Mouse (Mus musculus): Measurements from ENCODE around the gene Olfr731.

Olfr731 gene

GRCm38 (mm10) chr14:50241766-50242165 is at the start of gene Olfr731:
Gene Olfr731, minus strand, starts transcription at chr14:50241866.
- no peak for DNase-seq (ENCODE audit: low read depth, low spot score)

- DNase-seq (ENCODE audit: low read depth, low spot score) = no peak
Measured at GRCm38 (mm10) chr14:50284106-50284505, 42.4 kb upstream of the Olfr731 start, which contains the start of gene Olfr732. Gene Olfr732, minus strand, starts transcription at chr14:50284206.

GRCm38 (mm10) chr14:50188098-50188497 is 53.6 kb downstream of the Olfr731 start, which contains the start of gene Olfr730:
Gene Olfr730, minus strand, starts transcription at chr14:50188198.
- no peak for DNase-seq (ENCODE audit: low read depth, low spot score)

Data from telencephalon, adult 2 months (tissue).